Mouse (Mus musculus): ENCODE data around the gene Ermp1.
"Not testable (repeated sequence)": the region's sequence is repeated elsewhere in the genome, so short reads cannot be mapped to it uniquely, and the experiment has no call there.

The Ermp1 gene

DNA sequence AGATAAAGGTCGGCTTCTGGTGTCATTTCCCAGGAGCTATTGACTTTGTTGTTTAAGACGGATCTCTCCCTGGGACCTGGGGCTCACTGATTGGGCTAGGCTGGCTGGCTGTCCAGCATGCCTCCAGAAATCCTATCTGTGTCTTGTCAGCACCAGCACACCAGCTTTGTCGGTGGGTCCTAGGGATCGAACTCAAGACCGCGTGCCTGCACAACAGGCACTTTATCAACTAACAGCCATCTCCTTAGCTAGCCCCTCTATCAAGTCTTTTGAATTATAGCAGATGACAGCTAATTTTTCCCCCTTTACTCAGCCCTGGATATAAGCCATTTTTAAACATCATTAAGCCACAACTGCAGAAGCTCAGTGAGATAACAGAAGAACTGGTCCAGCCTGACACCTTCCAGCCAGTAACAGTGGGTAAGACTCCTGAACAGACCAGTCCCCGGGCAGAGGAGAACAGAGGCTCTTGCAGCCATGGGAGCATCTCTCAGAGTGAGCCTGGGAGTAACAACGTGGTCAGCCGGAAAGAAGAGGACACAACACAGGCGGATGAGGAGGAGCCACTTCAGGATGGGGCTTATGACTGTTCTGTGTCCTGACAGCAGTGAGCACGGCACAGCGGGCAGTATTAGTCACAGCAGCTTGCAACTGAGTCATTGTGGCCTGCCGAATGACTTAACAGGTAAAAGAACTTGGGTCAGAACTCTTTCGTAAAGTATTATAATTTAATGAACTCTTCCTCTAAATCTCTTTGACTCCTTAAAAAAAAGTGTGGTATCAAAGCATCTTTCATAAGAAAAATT is 44.5 kb downstream of the Ermp1 start:
- DNase-seq (ENCODE audit: low spot score): no peak

DNA sequence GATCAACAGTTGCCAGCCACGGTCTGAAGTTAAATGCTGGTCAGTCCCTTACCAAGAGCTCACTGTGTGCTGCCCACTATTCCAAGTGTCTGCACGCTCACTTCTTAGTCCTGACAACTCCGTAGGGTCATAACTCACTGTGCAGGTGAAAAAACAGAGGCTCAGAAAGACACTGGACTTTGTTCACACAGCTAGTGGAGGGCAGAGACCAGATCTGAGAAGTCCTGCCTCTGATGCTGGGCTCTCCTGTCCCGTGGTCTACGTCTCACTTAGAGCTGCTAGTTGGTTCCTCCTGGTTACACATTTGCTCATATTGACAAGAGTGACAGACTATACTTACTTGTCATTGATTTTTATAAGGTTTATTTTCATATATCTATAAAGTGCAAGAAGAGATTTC is 49.2 kb downstream of the Ermp1 start:
- DNase-seq (ENCODE audit: low spot score): no peak

DNA sequence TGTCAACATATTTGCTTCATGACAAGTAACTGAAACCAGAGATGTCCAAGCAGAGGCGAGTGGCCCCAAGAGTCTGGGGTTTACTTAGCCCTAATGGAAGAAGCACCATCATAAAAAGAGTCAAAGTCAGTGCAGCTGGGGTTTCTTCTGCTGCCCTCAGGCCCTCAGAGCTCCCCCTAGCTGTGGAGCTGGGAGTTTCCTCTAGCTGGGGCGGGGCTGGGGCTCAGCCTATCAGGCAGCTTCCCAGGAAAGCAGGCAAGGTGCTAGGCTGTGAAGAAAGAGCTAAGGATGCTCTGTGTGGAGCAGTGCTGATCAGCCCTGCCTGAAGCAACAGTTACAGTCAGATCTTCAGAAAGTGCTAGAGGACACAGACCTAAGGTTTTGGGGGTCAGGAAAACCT is 51.2 kb downstream of the Ermp1 start:
- no peak for DNase-seq (ENCODE audit: low spot score)

- no peak for DNase-seq (ENCODE audit: low spot score)
Observed at GRCm38 (mm10) chr19:29596276-29596675, 51.9 kb downstream of the Ermp1 start.

DNA sequence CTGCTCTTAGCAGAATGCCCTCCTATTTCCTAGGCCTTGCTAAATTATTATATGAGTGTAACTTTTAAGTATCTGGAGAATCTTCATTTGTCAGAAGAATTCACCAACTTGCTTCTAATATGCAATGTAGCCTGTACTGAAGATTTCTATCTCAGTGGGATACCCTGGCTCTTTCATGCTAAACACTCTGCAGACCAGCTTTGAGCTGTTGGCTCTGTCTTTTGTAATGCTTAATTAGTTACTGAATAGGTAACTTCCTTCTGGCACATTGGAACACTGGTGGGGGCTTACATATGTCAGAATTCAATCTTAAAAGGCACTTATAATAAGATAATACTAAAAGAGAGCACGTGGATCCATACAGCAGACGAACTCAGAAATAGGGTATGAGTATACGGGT is 54.4 kb downstream of the Ermp1 start:
- DNase-seq (ENCODE audit: low spot score): not testable (repeated sequence)

- no peak for DNase-seq (ENCODE audit: low spot score)
Observed at GRCm38 (mm10) chr19:29583734-29584133, 64.5 kb downstream of the Ermp1 start.

DNA sequence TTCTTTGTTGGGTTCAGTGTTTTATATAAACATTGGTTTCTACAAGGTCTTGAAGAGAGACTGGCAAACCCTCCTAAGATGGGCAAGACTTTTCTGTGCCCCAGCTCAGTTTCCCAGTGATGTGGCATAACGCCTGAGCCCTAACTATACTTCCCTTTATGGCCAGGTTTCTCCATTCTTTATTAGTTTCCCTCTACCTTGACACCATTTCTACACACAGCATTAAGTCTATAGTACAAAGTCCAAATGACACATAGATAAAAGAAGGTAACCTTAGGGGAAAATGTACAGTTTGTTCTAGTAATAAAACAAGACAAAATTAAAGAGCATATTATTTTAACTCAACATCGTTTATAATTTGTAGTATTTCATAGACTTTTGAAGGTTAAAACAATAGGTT is 65.8 kb downstream of the Ermp1 start:
- DNase-seq (ENCODE audit: low spot score): no peak

DNA sequence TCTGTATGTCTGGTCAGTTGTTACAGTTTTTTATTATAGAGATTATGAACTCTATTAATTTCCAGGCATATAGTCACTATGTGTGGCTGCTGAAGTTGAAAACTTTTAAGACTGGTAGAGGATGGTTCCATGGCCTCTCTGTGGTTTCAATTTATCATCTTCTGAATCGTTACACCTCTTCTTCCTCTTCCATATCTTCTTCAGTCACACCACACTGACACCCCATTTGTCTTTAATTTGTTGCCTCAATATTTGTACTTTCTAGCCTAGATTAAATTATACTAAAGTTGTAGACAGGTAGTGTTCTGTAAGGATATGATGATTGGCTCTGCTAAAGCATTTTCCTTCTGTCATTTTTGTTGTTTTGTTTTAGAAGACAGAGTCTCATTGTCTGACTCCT is 81.7 kb downstream of the Ermp1 start:
- no peak for DNase-seq (ENCODE audit: low spot score)

DNA sequence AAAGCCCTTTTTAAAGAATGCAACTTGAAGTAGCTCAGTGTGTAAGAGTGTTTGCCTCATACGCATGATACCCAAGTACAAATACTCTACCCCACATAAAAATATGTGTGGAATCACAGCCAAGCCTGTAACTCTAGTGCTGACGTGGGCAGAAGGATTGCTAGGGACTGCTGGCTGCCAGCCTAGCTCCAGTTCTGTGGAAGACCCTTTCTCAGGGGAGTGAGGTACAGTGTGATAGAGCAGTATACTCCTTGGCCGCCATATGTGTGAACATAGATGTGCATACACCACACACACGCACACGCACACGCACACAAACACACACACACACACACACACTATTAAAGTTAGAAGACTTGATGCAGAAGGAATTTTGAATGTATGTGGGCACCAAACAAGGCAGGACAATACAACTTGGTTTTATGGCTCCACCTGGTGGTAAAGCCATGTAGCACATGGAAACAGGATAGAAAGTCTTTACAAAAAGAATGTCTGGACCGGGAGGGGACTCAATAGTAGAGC is 84.9 kb downstream of the Ermp1 start:
- DNase-seq (ENCODE audit: low spot score): peak; percentile 35

DNA sequence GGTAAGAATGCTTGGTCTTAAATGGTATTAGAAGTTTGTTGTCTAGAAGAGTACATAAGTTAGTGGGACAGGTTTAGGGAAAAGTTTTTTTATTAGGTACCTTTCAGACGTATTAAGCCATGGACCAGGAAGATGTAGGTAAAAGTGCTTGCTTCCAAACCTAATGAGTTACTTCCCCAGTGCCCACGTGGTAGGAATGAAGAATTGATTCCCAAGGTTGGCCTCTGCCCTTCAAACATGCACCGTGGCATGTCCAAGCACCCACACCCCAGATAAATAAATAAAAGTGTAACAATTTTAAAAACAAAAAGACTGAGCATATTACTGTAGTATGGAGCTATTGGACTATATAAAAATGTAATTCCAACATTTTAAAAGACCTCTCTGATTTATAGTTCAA is 85.6 kb downstream of the Ermp1 start:
- DNase-seq (ENCODE audit: low spot score): no peak

- no peak for DNase-seq (ENCODE audit: low spot score)
Observed at GRCm38 (mm10) chr19:29562166-29562565, 86.0 kb downstream of the Ermp1 start.
